Mouse (Mus musculus): ENCODE results near the gene Itpr3. TPM values are rescaled to one million over a fixed set of nuclear protein-coding genes. Genes with fewer than 3 reads are reported as not detected.

Itpr3 gene
- total RNA-seq, 2 experiments from 2014 or later = 1.9 to 2.1 TPM

- no peak overlapping the region for H3K4me3 ChIP-seq
- TF ChIP-seq CTCF (IDR thresholded peaks at IDR 0.05) = no peak
- no peak overlapping the region for H3K27ac ChIP-seq
- intact Hi-C loops (cut with DNase I) = no loop called here
- DNase-seq = no peak
Measured at GRCm38 (mm10) chr17:27129291-27129690, 72.2 kb downstream of the Itpr3 start.

- Histone ChIP-seq H3K27ac (no peak overlapping the region), H3K4me3 (no peak overlapping the region)
- intact Hi-C loops (cut with DNase I) = loop anchor here (5.0 to 10.0 kb wide), 2 partner anchors 72 to 385 kb away; partner anchors contain the start of gene Lemd2
- DNase-seq = no peak
- TF ChIP-seq CTCF (IDR thresholded peaks at IDR 0.05) = no peak
Measured at GRCm38 (mm10) chr17:27129819-27130218, 72.7 kb downstream of the Itpr3 start.

- no peak for TF ChIP-seq CTCF (IDR thresholded peaks at IDR 0.05)
- DNase-seq = no peak
- no peak overlapping the region for H3K4me3 ChIP-seq
- no peak overlapping the region for H3K27ac ChIP-seq
- intact Hi-C loops (cut with DNase I) = loop anchor here (5.0 to 10.0 kb wide), 2 partner anchors 72 to 385 kb away; partner anchors contain the start of gene Lemd2
Measured at GRCm38 (mm10) chr17:27130246-27130645, 73.1 kb downstream of the Itpr3 start.

- intact Hi-C loops (cut with DNase I) = loop anchor here (5.0 to 10.0 kb wide), 2 partner anchors 71 to 384 kb away; partner anchors contain the start of gene Lemd2
- TF ChIP-seq CTCF (IDR thresholded peaks at IDR 0.05) = no peak
- Histone ChIP-seq H3K4me3 (no peak overlapping the region), H3K27ac (peak overlapping the region; percentile 31)
- no peak for DNase-seq
Measured at GRCm38 (mm10) chr17:27131240-27131665, 74.1 kb downstream of the Itpr3 start.

- no peak for TF ChIP-seq CTCF (IDR thresholded peaks at IDR 0.05)
- DNase-seq = no peak
- Histone ChIP-seq H3K4me3 (no peak overlapping the region), H3K27ac (no peak overlapping the region)
- intact Hi-C loops (cut with DNase I) = loop anchor here (5.0 to 10.0 kb wide), 2 partner anchors 70 to 383 kb away; partner anchors contain the start of gene Lemd2
Measured at GRCm38 (mm10) chr17:27132238-27132637, 75.1 kb downstream of the Itpr3 start.

GRCm38 (mm10) chr17:27133551-27134141 lies 76.5 kb downstream of the Itpr3 start, which contains the start of gene Uqcc2:
Gene Uqcc2 (minus strand): TSS chr17:27133916.
- Histone ChIP-seq H3K27ac (peak within 1 kb of the TSS; percentile 92), H3K4me3 (peak within 1 kb of the TSS; percentile 88)
- intact Hi-C loops (cut with DNase I) = loop anchor here (2.0 to 10.0 kb wide), 3 partner anchors 47 to 381 kb away; partner anchors contain the start of gene Lemd2
- peak; percentile 99 for DNase-seq
- peak; percentile 79 for TF ChIP-seq CTCF (IDR thresholded peaks at IDR 0.05)

GRCm38 (mm10) chr17:27134187-27134586 lies 77.1 kb downstream of the Itpr3 start:
- DNase-seq = no peak
- H3K4me3 ChIP-seq = peak overlapping the region; percentile 88
- TF ChIP-seq CTCF (IDR thresholded peaks at IDR 0.05) = no peak
- peak overlapping the region; percentile 92 for H3K27ac ChIP-seq
- intact Hi-C loops (cut with DNase I) = loop anchor here (2.0 to 10.0 kb wide), 3 partner anchors 47 to 381 kb away; partner anchors contain the start of gene Lemd2

- intact Hi-C loops (cut with DNase I) = loop anchor here (2.0 to 10.0 kb wide), 3 partner anchors 46 to 380 kb away; partner anchors contain the start of gene Lemd2
- Histone ChIP-seq H3K27ac (peak overlapping the region; percentile 92; the same call in 1 of the 2 replicates), H3K4me3 (no peak overlapping the region)
- no peak for TF ChIP-seq CTCF (IDR thresholded peaks at IDR 0.05)
- DNase-seq = no peak
Measured at GRCm38 (mm10) chr17:27134715-27135114, 77.6 kb downstream of the Itpr3 start.

- intact Hi-C loops (cut with DNase I) = loop anchor here (10.0 kb wide), 1 partner anchor 376 kb away; no protein-coding TSS in a partner anchor
- no peak for TF ChIP-seq CTCF (IDR thresholded peaks at IDR 0.05)
- peak overlapping the region; percentile 15; the same call in 1 of the 2 replicates for H3K4me3 ChIP-seq
- peak overlapping the region; percentile 90 for H3K27ac ChIP-seq
- peak; percentile 91 for DNase-seq
Measured at GRCm38 (mm10) chr17:27138396-27138795, 81.3 kb downstream of the Itpr3 start.

GRCm38 (mm10) chr17:27139304-27139703 lies 82.2 kb downstream of the Itpr3 start:
- TF ChIP-seq CTCF (IDR thresholded peaks at IDR 0.05) = no peak
- Histone ChIP-seq H3K27ac (peak overlapping the region; percentile 90), H3K4me3 (no peak overlapping the region)
- DNase-seq = peak; percentile 56
- intact Hi-C loops (cut with DNase I) = loop anchor here (10.0 kb wide), 1 partner anchor 375 kb away; no protein-coding TSS in a partner anchor

- peak; percentile 63 for DNase-seq
- no peak for TF ChIP-seq CTCF (IDR thresholded peaks at IDR 0.05)
- intact Hi-C loops (cut with DNase I) = no loop called here
- H3K27ac ChIP-seq = peak overlapping the region; percentile 90
- H3K4me3 ChIP-seq = no peak overlapping the region
Measured at GRCm38 (mm10) chr17:27140262-27140661, 83.2 kb downstream of the Itpr3 start.

GRCm38 (mm10) chr17:27141971-27142450 lies 84.9 kb downstream of the Itpr3 start:
- Histone ChIP-seq H3K4me3 (peak overlapping the region; percentile 17; the same call in 1 of the 2 replicates), H3K27ac (peak overlapping the region; percentile 90)
- peak; percentile 76 for DNase-seq
- TF ChIP-seq CTCF (IDR thresholded peaks at IDR 0.05) = no peak
- intact Hi-C loops (cut with DNase I) = no loop called here

- no peak overlapping the region for H3K27ac ChIP-seq
- intact Hi-C loops (cut with DNase I) = no loop called here
- DNase-seq = no peak
- TF ChIP-seq CTCF (IDR thresholded peaks at IDR 0.05) = no peak
- no peak overlapping the region for H3K4me3 ChIP-seq
Measured at GRCm38 (mm10) chr17:27144152-27144551, 87.0 kb downstream of the Itpr3 start.

Measured in gastrocnemius, adult 2 months (tissue).